Mouse (Mus musculus): ENCODE measurements around the gene Rora. TPM values are rescaled to one million over a fixed set of nuclear protein-coding genes. Genes with fewer than 3 reads are reported as not detected.

The Rora gene
- polyA plus RNA-seq, 1 experiment: 11.7 TPM

- TF ChIP-seq POLR2A (IDR thresholded peaks at IDR 0.05; ENCODE audit: borderline replicate concordance, extremely low read depth, insufficient read depth, insufficient read length, poor library complexity, severe bottlenecking) (no peak), CTCF (IDR thresholded peaks at IDR 0.05; ENCODE audit: borderline replicate concordance, extremely low read depth, insufficient read depth, insufficient read length) (no peak)
- DNase-seq (ENCODE audit: low read depth): no peak
These were observed 305.3 kb downstream of the Rora start for GRCm38 (mm10) chr9:68958919-68959318.

DNA sequence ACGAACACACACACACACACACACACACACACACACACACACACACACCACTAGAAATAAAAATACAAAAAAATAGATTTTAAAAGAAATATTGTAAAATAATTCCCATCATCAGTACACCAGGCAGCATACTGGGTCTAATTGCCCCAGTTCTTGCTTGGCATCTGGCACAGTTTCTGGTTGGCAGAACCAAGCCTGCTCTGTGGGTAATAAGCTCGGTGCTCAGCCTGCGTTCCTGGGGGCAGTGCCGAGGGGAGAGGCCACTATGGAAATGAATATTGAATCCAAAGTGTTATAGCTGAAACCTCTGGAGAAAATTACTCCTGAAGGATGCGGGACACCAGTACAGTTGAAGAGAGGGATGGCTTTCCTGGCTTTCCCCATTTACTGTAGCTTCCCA lies 310.3 kb downstream of the Rora start:
- no peak for DNase-seq (ENCODE audit: low read depth)
- no peak for TF ChIP-seq CTCF (IDR thresholded peaks at IDR 0.05; ENCODE audit: borderline replicate concordance, extremely low read depth, insufficient read depth, insufficient read length)
- TF ChIP-seq POLR2A (IDR thresholded peaks at IDR 0.05; ENCODE audit: borderline replicate concordance, extremely low read depth, insufficient read depth, insufficient read length, poor library complexity, severe bottlenecking): no peak

- TF ChIP-seq CTCF (IDR thresholded peaks at IDR 0.05; ENCODE audit: borderline replicate concordance, extremely low read depth, insufficient read depth, insufficient read length) (peak; percentile 23; the same call in 1 of the 2 replicates), POLR2A (IDR thresholded peaks at IDR 0.05; ENCODE audit: borderline replicate concordance, extremely low read depth, insufficient read depth, insufficient read length, poor library complexity, severe bottlenecking) (no peak)
- DNase-seq (ENCODE audit: low read depth): peak; percentile 53
These were observed 313.0 kb downstream of the Rora start for GRCm38 (mm10) chr9:68966540-68966939.

GRCm38 (mm10) chr9:68970074-68970473 lies 316.5 kb downstream of the Rora start:
- no peak for DNase-seq (ENCODE audit: low read depth)
- TF ChIP-seq CTCF (IDR thresholded peaks at IDR 0.05; ENCODE audit: borderline replicate concordance, extremely low read depth, insufficient read depth, insufficient read length) (no peak), POLR2A (IDR thresholded peaks at IDR 0.05; ENCODE audit: borderline replicate concordance, extremely low read depth, insufficient read depth, insufficient read length, poor library complexity, severe bottlenecking) (no peak)

DNA sequence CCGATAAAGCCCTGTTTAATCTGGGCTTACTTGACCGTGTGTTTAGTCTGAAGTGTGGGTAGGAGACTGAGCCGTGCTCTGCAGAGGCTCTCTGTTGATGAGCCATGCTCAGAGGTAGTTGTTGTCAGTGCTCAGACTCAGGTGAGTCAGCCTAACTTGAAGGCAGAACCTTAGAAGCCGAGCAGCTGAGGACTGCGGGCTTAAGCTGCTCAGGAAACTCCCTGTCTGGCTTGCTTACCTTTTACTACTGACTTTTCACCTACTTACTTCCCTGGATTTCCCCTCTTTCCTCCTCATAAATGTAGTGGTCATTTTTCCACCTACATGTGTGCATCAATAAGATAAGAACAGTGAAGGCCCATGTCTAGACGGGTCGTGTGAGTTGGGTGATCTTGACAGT lies 318.7 kb downstream of the Rora start:
- no peak for DNase-seq (ENCODE audit: low read depth)
- no peak for TF ChIP-seq POLR2A (IDR thresholded peaks at IDR 0.05; ENCODE audit: borderline replicate concordance, extremely low read depth, insufficient read depth, insufficient read length, poor library complexity, severe bottlenecking)
- no peak for TF ChIP-seq CTCF (IDR thresholded peaks at IDR 0.05; ENCODE audit: borderline replicate concordance, extremely low read depth, insufficient read depth, insufficient read length)

DNA sequence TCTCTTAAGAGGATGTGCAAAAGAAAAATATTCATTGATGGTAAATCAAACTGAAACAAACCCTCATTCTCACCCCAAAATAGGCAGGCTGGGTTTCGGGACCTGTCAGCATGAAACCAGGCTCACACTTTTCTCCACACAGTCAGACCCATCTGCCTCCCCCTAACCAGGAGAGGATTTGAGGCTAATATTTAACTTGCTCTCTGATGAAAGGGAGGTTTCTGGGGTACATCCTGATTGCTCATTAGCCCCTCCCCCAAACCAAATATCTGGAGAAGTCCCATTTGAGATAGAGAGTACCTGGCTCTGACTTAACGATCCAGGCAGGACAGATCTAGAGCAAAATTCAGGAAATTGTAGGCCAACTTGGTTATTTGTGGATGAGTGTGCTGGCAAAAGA lies 320.9 kb downstream of the Rora start:
- no peak for DNase-seq (ENCODE audit: low read depth)
- TF ChIP-seq POLR2A (IDR thresholded peaks at IDR 0.05; ENCODE audit: borderline replicate concordance, extremely low read depth, insufficient read depth, insufficient read length, poor library complexity, severe bottlenecking) (no peak), CTCF (IDR thresholded peaks at IDR 0.05; ENCODE audit: borderline replicate concordance, extremely low read depth, insufficient read depth, insufficient read length) (no peak)

DNA sequence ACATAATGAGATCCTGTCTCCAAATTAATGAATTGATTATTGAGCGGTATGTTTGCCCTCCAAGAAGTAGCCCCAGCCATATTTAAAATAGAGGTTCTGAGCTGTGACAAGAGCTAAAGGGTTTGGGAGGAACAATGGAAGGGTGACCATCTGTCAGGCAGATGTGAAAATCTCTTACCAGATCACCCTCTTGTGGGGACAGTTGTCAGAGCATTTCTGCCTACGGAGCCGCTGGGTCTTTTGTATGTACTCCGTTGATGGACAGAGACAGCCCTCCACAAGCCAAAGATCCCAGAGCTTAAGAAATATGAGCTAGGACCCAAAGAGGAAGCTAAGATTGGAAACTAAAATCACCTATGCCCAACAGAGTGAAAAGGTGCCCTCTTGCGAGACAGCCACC lies 322.6 kb downstream of the Rora start:
- TF ChIP-seq CTCF (IDR thresholded peaks at IDR 0.05; ENCODE audit: borderline replicate concordance, extremely low read depth, insufficient read depth, insufficient read length) (peak; percentile 14; the same call in 1 of the 2 replicates), POLR2A (IDR thresholded peaks at IDR 0.05; ENCODE audit: borderline replicate concordance, extremely low read depth, insufficient read depth, insufficient read length, poor library complexity, severe bottlenecking) (no peak)
- peak; percentile 61 for DNase-seq (ENCODE audit: low read depth)

- DNase-seq (ENCODE audit: low read depth): peak; percentile 70
- TF ChIP-seq CTCF (IDR thresholded peaks at IDR 0.05; ENCODE audit: borderline replicate concordance, extremely low read depth, insufficient read depth, insufficient read length): no peak
- TF ChIP-seq POLR2A (IDR thresholded peaks at IDR 0.05; ENCODE audit: borderline replicate concordance, extremely low read depth, insufficient read depth, insufficient read length, poor library complexity, severe bottlenecking): no peak
These were observed 323.3 kb downstream of the Rora start for GRCm38 (mm10) chr9:68976851-68977250.

DNA sequence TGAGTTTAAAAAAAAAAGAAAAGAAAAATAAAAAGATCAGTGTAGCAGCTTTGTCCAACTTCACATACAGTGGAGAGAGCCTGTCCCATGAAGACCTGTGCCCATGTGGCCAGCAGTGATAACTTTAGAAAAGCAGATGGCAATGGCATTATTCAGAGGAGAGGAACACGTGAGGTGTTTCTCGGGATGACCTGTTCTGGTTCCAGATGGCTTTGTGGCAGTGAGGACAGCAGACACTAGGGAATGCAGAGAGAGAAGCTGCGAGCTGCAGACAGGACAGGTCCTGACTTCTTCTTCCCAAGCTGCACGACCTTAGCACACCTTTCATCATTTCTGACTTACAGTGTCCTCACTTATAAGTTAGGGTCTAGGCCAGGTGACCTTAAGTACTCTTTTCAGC lies 325.1 kb downstream of the Rora start:
- TF ChIP-seq CTCF (IDR thresholded peaks at IDR 0.05; ENCODE audit: borderline replicate concordance, extremely low read depth, insufficient read depth, insufficient read length) (no peak), POLR2A (IDR thresholded peaks at IDR 0.05; ENCODE audit: borderline replicate concordance, extremely low read depth, insufficient read depth, insufficient read length, poor library complexity, severe bottlenecking) (no peak)
- DNase-seq (ENCODE audit: low read depth): no peak

DNA sequence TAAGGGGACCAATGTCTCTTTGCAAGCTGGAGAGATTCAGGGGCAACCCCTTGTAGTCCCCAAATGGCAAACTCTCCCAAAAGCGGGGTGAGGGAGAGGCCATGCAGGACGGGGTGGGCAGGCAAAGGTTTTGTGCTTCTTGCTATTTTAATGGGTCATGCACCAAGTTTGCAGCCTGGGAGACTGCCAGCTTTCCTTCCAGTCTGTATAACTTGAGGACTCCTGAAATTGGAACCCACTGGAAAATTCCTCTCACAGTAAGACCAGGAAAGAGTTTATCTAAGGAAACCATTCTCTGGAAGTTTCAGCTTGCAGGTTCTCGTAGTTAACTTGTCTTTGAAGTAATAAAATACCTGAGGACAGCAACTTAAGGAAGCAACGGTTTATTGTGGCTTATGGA lies 326.5 kb downstream of the Rora start:
- TF ChIP-seq POLR2A (IDR thresholded peaks at IDR 0.05; ENCODE audit: borderline replicate concordance, extremely low read depth, insufficient read depth, insufficient read length, poor library complexity, severe bottlenecking) (no peak), CTCF (IDR thresholded peaks at IDR 0.05; ENCODE audit: borderline replicate concordance, extremely low read depth, insufficient read depth, insufficient read length) (no peak)
- no peak for DNase-seq (ENCODE audit: low read depth)

- DNase-seq (ENCODE audit: low read depth): no peak
- TF ChIP-seq CTCF (IDR thresholded peaks at IDR 0.05; ENCODE audit: borderline replicate concordance, extremely low read depth, insufficient read depth, insufficient read length) (no peak), POLR2A (IDR thresholded peaks at IDR 0.05; ENCODE audit: borderline replicate concordance, extremely low read depth, insufficient read depth, insufficient read length, poor library complexity, severe bottlenecking) (no peak)
These were observed 331.5 kb downstream of the Rora start for GRCm38 (mm10) chr9:68985046-68985445.

- no peak for DNase-seq (ENCODE audit: low read depth)
- TF ChIP-seq CTCF (IDR thresholded peaks at IDR 0.05; ENCODE audit: borderline replicate concordance, extremely low read depth, insufficient read depth, insufficient read length): no peak
- TF ChIP-seq POLR2A (IDR thresholded peaks at IDR 0.05; ENCODE audit: borderline replicate concordance, extremely low read depth, insufficient read depth, insufficient read length, poor library complexity, severe bottlenecking): no peak
These were observed 332.2 kb downstream of the Rora start for GRCm38 (mm10) chr9:68985796-68986195.

Data from brain, embryonic 14.5 days (tissue).